Mouse (Mus musculus): ENCODE results near the gene Zgpat.
A peak's percentile ranks its signal among the peaks of the same experiment; 100 is the strongest.

The Zgpat gene

GRCm38 (mm10) chr2:181364860-181365596 lies at the start of gene Zgpat, which contains the start of gene Arfrp1:
Gene Zgpat, plus strand, starts transcription at chr2:181364928.
Gene Arfrp1, minus strand, starts transcription at chr2:181365404.
- peak; percentile 92 for DNase-seq (ENCODE audit: inconsistent ontology term)

- DNase-seq (ENCODE audit: inconsistent ontology term), result peak; percentile 84
Observed at GRCm38 (mm10) chr2:181319248-181320102, 45.3 kb upstream of the Zgpat start, which contains the start of gene Rtel1. Gene Rtel1, plus strand, starts transcription at chr2:181319739.

- no peak for DNase-seq (ENCODE audit: inconsistent ontology term)
Observed at GRCm38 (mm10) chr2:181320103-181320499, 44.6 kb upstream of the Zgpat start.

- no peak for DNase-seq (ENCODE audit: inconsistent ontology term)
Observed at GRCm38 (mm10) chr2:181322136-181322535, 42.6 kb upstream of the Zgpat start.

- no peak for DNase-seq (ENCODE audit: inconsistent ontology term)
Observed at GRCm38 (mm10) chr2:181326098-181326497, 38.6 kb upstream of the Zgpat start.

GRCm38 (mm10) chr2:181332542-181332941 lies 32.2 kb upstream of the Zgpat start:
- DNase-seq (ENCODE audit: inconsistent ontology term), result no peak

GRCm38 (mm10) chr2:181334023-181334422 lies 30.7 kb upstream of the Zgpat start:
- DNase-seq (ENCODE audit: inconsistent ontology term), result no peak

- no peak for DNase-seq (ENCODE audit: inconsistent ontology term)
Observed at GRCm38 (mm10) chr2:181340426-181340825, 24.3 kb upstream of the Zgpat start.

GRCm38 (mm10) chr2:181342766-181343165 lies 22.0 kb upstream of the Zgpat start:
- no peak for DNase-seq (ENCODE audit: inconsistent ontology term)

- DNase-seq (ENCODE audit: inconsistent ontology term), result no peak
Observed at GRCm38 (mm10) chr2:181356780-181357179, 7.9 kb upstream of the Zgpat start.

GRCm38 (mm10) chr2:181363946-181364345 lies 782 bp upstream of the Zgpat start:
- no peak for DNase-seq (ENCODE audit: inconsistent ontology term)

GRCm38 (mm10) chr2:181364487-181364859 lies 255 bp upstream of the Zgpat start:
- DNase-seq (ENCODE audit: inconsistent ontology term), result no peak

- DNase-seq (ENCODE audit: inconsistent ontology term), result no peak
Observed at GRCm38 (mm10) chr2:181365655-181366075, 937 bp downstream of the Zgpat start.

GRCm38 (mm10) chr2:181370001-181370400 lies 5.3 kb downstream of the Zgpat start:
- no peak for DNase-seq (ENCODE audit: inconsistent ontology term)

- DNase-seq (ENCODE audit: inconsistent ontology term), result no peak
Observed at GRCm38 (mm10) chr2:181375787-181376186, 11.1 kb downstream of the Zgpat start.

- DNase-seq (ENCODE audit: inconsistent ontology term), result no peak
Observed at GRCm38 (mm10) chr2:181377230-181377629, 12.5 kb downstream of the Zgpat start.

GRCm38 (mm10) chr2:181378701-181379100 lies 14.0 kb downstream of the Zgpat start:
- peak; percentile 41 for DNase-seq (ENCODE audit: inconsistent ontology term)

- no peak for DNase-seq (ENCODE audit: inconsistent ontology term)
Observed at GRCm38 (mm10) chr2:181379778-181380177, 15.1 kb downstream of the Zgpat start, which contains the start of gene Lime1. Gene Lime1, plus strand, starts transcription at chr2:181380078.

- no peak for DNase-seq (ENCODE audit: inconsistent ontology term)
Observed at GRCm38 (mm10) chr2:181380251-181380650, 15.5 kb downstream of the Zgpat start.

GRCm38 (mm10) chr2:181381107-181381506 lies 16.4 kb downstream of the Zgpat start:
- no peak for DNase-seq (ENCODE audit: inconsistent ontology term)

- DNase-seq (ENCODE audit: inconsistent ontology term), result no peak
Observed at GRCm38 (mm10) chr2:181381631-181382306, 17.0 kb downstream of the Zgpat start.

- DNase-seq (ENCODE audit: inconsistent ontology term), result no peak
Observed at GRCm38 (mm10) chr2:181384463-181384862, 19.7 kb downstream of the Zgpat start.
